14 mouse cellular contexts compared by ENCODE assay signal in the genomic region with DNA sequence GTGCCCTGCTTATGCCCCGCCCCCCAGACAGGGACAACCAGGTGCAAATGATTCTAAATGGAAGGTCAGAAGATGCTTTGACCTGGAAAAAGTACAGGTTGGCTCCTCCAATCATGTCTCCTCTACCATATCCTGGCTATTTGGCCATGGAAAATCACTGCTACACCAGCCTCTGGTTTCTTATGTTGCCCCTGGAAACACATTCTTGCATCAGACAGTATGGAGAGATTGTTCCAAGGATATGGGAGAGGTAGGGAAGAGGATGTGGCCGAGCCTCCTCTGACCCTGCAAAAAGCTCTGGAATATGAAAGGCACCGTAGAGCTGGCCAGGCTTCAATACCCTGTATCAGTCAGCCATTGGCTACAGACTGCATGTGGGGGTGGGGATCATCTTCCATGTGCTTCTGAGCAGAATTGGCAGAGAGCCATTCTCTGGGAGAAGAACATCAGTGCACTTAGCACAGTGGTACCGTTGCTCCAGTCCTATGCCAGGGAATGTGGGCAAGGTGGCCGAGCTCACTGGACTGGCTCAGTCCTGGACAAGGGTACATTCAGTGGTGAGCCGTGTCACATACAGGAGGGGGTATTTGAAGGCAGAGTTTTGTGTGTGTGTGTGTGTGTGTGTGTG. TPM values are rescaled to one million over a fixed set of nuclear protein-coding genes. Genes with fewer than 3 reads are reported as not detected.
DNase-seq lines count a peak whose midpoint lies in the region; ATAC-seq and TF ChIP-seq lines count a peak whose summit lies in the region.
"Had no signal": no experiment of that assay in that cellular context is flagged by ENCODE, and none has a peak within 500 bp of the region (broad histone marks: within the 10 kb centered on the region; RNA-seq: fewer than 3 reads in every experiment).

No protein-coding gene starts in this region.

- H3K36me3 ChIP-seq in hindbrain, embryonic 16.5 days (ENCODE audit: control insufficient read depth, insufficient read depth, low read length), result peaks cover 31% of the 10 kb centered on the region
- no peaks in the 10 kb centered on the region for H3K36me3 ChIP-seq in hindbrain, embryonic 11.5 days (ENCODE audit: control insufficient read depth, insufficient read depth, low read length)
- no peaks in the 10 kb centered on the region for H3K36me3 ChIP-seq in myocyte (ENCODE audit: control insufficient read depth, insufficient read depth)
- H3K36me3 ChIP-seq: G1E; heart, embryonic 12.5 days had no signal

- peak; percentile 28; the same call in 1 of the 2 replicates for ATAC-seq in hindbrain, embryonic 16.5 days
- ATAC-seq in hindbrain, embryonic 11.5 days (ENCODE audit: low FRiP score), result no peak

- no peak for TF ChIP-seq POLR2A in myocyte (IDR thresholded peaks at IDR 0.05; ENCODE audit: insufficient read length, low read depth)

- H3K79me2 ChIP-seq in myocyte (ENCODE audit: control insufficient read depth, insufficient read depth), result no peaks in the 10 kb centered on the region

- DNase-seq in hindbrain, embryonic 11.5 days (ENCODE audit: low spot score), result no peak
- peak; percentile 55 for DNase-seq in adipocyte (ENCODE audit: low spot score)
- peak; percentile 43 to 54 for DNase-seq in cerebellum, postnatal 25 days
- DNase-seq in ovary, postnatal 36 days (ENCODE audit: low spot score), result no peak
- DNase-seq in kidney, postnatal 36 days, result no peak
- DNase-seq: adrenal gland, postnatal 10 days; embryo, embryonic 11 days; kidney, adult 2 months; thymus, postnatal 36 days had no signal

- no peaks in the 10 kb centered on the region for H3K9me3 ChIP-seq in hindbrain, embryonic 16.5 days (ENCODE audit: control insufficient read depth, low read length)
- H3K9me3 ChIP-seq in hindbrain, embryonic 11.5 days (ENCODE audit: control insufficient read depth, low read length), result no peaks in the 10 kb centered on the region
- H3K9me3 ChIP-seq: G1E; heart, embryonic 12.5 days had no signal

- no peak overlapping the region for H3K9ac ChIP-seq in hindbrain, embryonic 16.5 days (ENCODE audit: low read depth, low read length)
- no peak overlapping the region for H3K9ac ChIP-seq in hindbrain, embryonic 11.5 days (ENCODE audit: low read depth, low read length)
- H3K9ac ChIP-seq: heart, embryonic 12.5 days had no signal

- no peak overlapping the region for H3K4me3 ChIP-seq in hindbrain, embryonic 16.5 days (ENCODE audit: low read length)
- no peak overlapping the region for H3K4me3 ChIP-seq in hindbrain, embryonic 11.5 days (ENCODE audit: low read depth, low read length)
- H3K4me3 ChIP-seq in myocyte, result no peak overlapping the region
- H3K4me3 ChIP-seq: heart, embryonic 12.5 days had no signal

- no peaks in the 10 kb centered on the region for H3K4me1 ChIP-seq in hindbrain, embryonic 16.5 days (ENCODE audit: control insufficient read depth, insufficient read depth, low read depth, low read length)
- no peaks in the 10 kb centered on the region for H3K4me1 ChIP-seq in hindbrain, embryonic 11.5 days (replicated peaks; ENCODE audit: control insufficient read depth, insufficient read depth, low read length)
- H3K4me1 ChIP-seq: heart, embryonic 12.5 days had no signal

- WGBS in hindbrain, embryonic 16.5 days, result 63% methylated on average over 6 of the region's 6 CpGs
- WGBS in hindbrain, embryonic 11.5 days, result 80% methylated on average over 6 of the region's 6 CpGs

- no peaks in the 10 kb centered on the region for H3K27me3 ChIP-seq in hindbrain, embryonic 16.5 days (replicated peaks; ENCODE audit: control insufficient read depth, insufficient read depth, low read length)
- H3K27me3 ChIP-seq in hindbrain, embryonic 11.5 days (ENCODE audit: control insufficient read depth, insufficient read depth, low read length), result no peaks in the 10 kb centered on the region
- H3K27me3 ChIP-seq in myocyte (ENCODE audit: control insufficient read depth, insufficient read depth, insufficient read length), result peaks cover 50% of the 10 kb centered on the region

- no peak overlapping the region for H3K4me2 ChIP-seq in hindbrain, embryonic 16.5 days (ENCODE audit: low read length)
- H3K4me2 ChIP-seq in hindbrain, embryonic 11.5 days (replicated peaks; ENCODE audit: low read depth, low read length), result no peak overlapping the region
- H3K4me2 ChIP-seq in myocyte (ENCODE audit: low read depth), result peak overlapping the region; percentile 34
- H3K4me2 ChIP-seq: heart, embryonic 12.5 days had no signal

- H3K27ac ChIP-seq in hindbrain, embryonic 16.5 days (ENCODE audit: low read depth, low read length), result no peak overlapping the region
- H3K27ac ChIP-seq in hindbrain, embryonic 11.5 days (ENCODE audit: low read depth, low read length), result no peak overlapping the region
- H3K27ac ChIP-seq: macrophage had no signal

- no peak overlapping the region for H3ac ChIP-seq in myocyte (ENCODE audit: control insufficient read depth, insufficient read length)

TF ChIP-seq in myocyte, 11 proteins besides CTCF, POLR2A, EP300 and RAD21:
- TF ChIP-seq E2F4 (IDR thresholded peaks at IDR 0.05; ENCODE audit: insufficient read depth) (no peak), CEBPB (IDR thresholded peaks at IDR 0.05; ENCODE audit: insufficient read depth, poor library complexity, severe bottlenecking) (peak; percentile 90)

RNA-seq across cellular contexts. Expression of gene Gdap1l1, which starts 12.5 kb away (rescaled TPM):
- 139 and 147 TPM in 2 replicates for polyA plus RNA-seq in hindbrain, embryonic 16.5 days (2015; fragmentation: Nextera tagmentation; extraction: Ambion mirVana)
- polyA plus RNA-seq in hindbrain, embryonic 11.5 days (2014; fragmentation: Nextera tagmentation; extraction: Ambion mirVana), result 47.4 and 52.9 TPM in 2 replicates
- 0.43 TPM for polyA plus RNA-seq in myocyte (2012; fragmentation: generic; extraction: Trizol)
- polyA plus RNA-seq: G1E had no signal

RNA-seq across cellular contexts. Expression of gene Fitm2, which starts 21.6 kb away (rescaled TPM):
- polyA plus RNA-seq in hindbrain, embryonic 16.5 days (2015; fragmentation: Nextera tagmentation; extraction: Ambion mirVana), result 18.0 and 18.2 TPM in 2 replicates
- polyA plus RNA-seq in hindbrain, embryonic 11.5 days (2014; fragmentation: Nextera tagmentation; extraction: Ambion mirVana), result 8.0 and 9.0 TPM in 2 replicates
- 24.6 TPM for polyA plus RNA-seq in myocyte (2012; fragmentation: generic; extraction: Trizol)

RNA-seq across cellular contexts. Expression of gene Oser1, which starts 26.3 kb away (rescaled TPM):
- polyA plus RNA-seq in hindbrain, embryonic 16.5 days (2015; fragmentation: Nextera tagmentation; extraction: Ambion mirVana), result 70.6 and 72.2 TPM in 2 replicates
- 88.7 and 92.1 TPM in 2 replicates for polyA plus RNA-seq in hindbrain, embryonic 11.5 days (2014; fragmentation: Nextera tagmentation; extraction: Ambion mirVana)
- polyA plus RNA-seq in myocyte (2012; fragmentation: generic; extraction: Trizol), result 30.3 TPM

RNA-seq across cellular contexts. Expression of gene R3hdml, which starts 41.3 kb away (rescaled TPM):
- 0.34 and 1.0 TPM in 2 replicates for polyA plus RNA-seq in hindbrain, embryonic 16.5 days (2015; fragmentation: Nextera tagmentation; extraction: Ambion mirVana)
- polyA plus RNA-seq in hindbrain, embryonic 11.5 days (2014; fragmentation: Nextera tagmentation; extraction: Ambion mirVana), result 0.15 TPM in 1 of 2 replicates, not detected in the other
- polyA plus RNA-seq in myocyte (2012; fragmentation: generic; extraction: Trizol), result 44.0 TPM
- polyA plus RNA-seq: G1E; heart, embryonic 12.5 days; macrophage had no signal

RNA-seq across cellular contexts. Expression of gene Jph2, which starts 53.0 kb away (rescaled TPM):
- 1.0 TPM in 2 replicates for polyA plus RNA-seq in hindbrain, embryonic 16.5 days (2015; fragmentation: Nextera tagmentation; extraction: Ambion mirVana)
- polyA plus RNA-seq in hindbrain, embryonic 11.5 days (2014; fragmentation: Nextera tagmentation; extraction: Ambion mirVana), result 0.32 and 0.43 TPM in 2 replicates
- 217 TPM for polyA plus RNA-seq in myocyte (2012; fragmentation: generic; extraction: Trizol)
- polyA plus RNA-seq: G1E, macrophage had no signal

Comparison
In these comparisons a context has a peak if more than half of its experiments do, and no peak if none do; other contexts are left out.
1. DNase-seq: peak in adipocyte (single experiment) and cerebellum, postnatal 25 days (2 of 2); none in hindbrain, embryonic 11.5 days (single experiment), ovary, postnatal 36 days (single experiment) and kidney, postnatal 36 days (0 of 2).
2. RNA of gene Gdap1l1, which starts 12.5 kb away (polyA plus RNA-seq): 139 to 147 TPM in hindbrain, embryonic 16.5 days and 47.4 to 52.9 TPM in hindbrain, embryonic 11.5 days; 0.43 TPM in myocyte (single experiment); every median in the first group is over 10 times any median in the second.